Comparison of ENCODE assay signal across 8 mouse cellular contexts in the genomic region with DNA sequence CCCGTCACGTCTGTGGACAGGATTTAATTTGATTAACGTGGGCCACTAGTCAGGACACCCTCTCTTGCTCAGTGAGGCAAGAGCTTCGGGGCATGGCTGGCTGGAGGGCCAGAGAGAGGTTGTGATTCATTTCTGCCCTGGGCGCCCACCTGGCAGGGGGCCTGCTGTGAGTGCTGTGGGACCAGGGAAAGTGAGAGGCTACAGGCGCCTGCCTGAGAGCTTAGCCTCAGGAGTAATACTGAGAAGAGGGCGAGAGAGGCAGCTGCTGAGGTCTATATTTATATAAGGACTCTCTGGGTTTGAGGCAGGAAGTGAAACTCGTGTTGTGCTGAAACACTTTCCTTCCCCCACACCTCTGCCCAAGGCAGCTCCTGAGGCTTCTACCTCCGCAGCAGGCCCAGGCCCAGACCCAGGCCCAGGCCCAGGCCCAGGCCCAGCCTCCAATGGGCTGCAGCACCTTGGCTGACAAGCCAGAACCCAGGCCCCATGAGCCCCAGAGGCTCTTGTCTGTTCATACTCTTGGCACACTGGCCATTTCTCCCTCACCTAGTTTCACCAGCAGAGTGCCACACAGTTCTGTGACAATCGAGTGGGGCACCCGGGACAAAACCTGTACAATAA.
DNase-seq lines count a peak whose midpoint lies in the region; ATAC-seq and TF ChIP-seq lines count a peak whose summit lies in the region.

No protein-coding gene starts in this region.

- no peak overlapping the region for H3K27ac ChIP-seq in kidney, postnatal 0 days
- peak overlapping the region; percentile 72 for H3K27ac ChIP-seq in embryonic facial prominence, embryonic 10.5 days (replicated peaks)
- H3K27ac ChIP-seq in liver, embryonic 16.5 days (ENCODE audit: low read length) = no peak overlapping the region

- DNase-seq in kidney, postnatal 0 days (ENCODE audit: low spot score) = peak; percentile 42
- DNase-seq in kidney, adult 11 months = no peak
- no peak for DNase-seq in embryonic facial prominence, embryonic 10.5 days (ENCODE audit: low spot score)
- DNase-seq in splenic B cell, adult 2 months (ENCODE audit: low read depth, low spot score) = peak; percentile 77
- DNase-seq in layer of hippocampus, adult 8-10 months (ENCODE audit: low spot score in 2 of 2) = no peak
- no peak for DNase-seq in MN1 (ENCODE audit: low spot score)
- no peak for DNase-seq in adrenal gland, adult 2 months

- no peak overlapping the region for H3K4me2 ChIP-seq in kidney, postnatal 0 days (ENCODE audit: low read length)
- no peak overlapping the region for H3K4me2 ChIP-seq in liver, embryonic 16.5 days (ENCODE audit: low read depth, low read length)

- no peaks in the 10 kb centered on the region for H3K36me3 ChIP-seq in kidney, postnatal 0 days (ENCODE audit: insufficient read depth, low read length)
- H3K36me3 ChIP-seq in embryonic facial prominence, embryonic 10.5 days (replicated peaks) = no peaks in the 10 kb centered on the region
- H3K36me3 ChIP-seq in liver, embryonic 16.5 days (ENCODE audit: control insufficient read depth, insufficient read depth) = no peaks in the 10 kb centered on the region
- no peaks in the 10 kb centered on the region for H3K36me3 ChIP-seq in splenic B cell, adult 2 months (ENCODE audit: control insufficient read depth, insufficient read depth, low read length, poor library complexity, severe bottlenecking)

- TF ChIP-seq CTCF in kidney, postnatal 0 days (IDR thresholded peaks at IDR 0.05; ENCODE audit: low read depth) = no peak

- 0 out of 2 replicates have a peak, but pooled peaks cover 8% of the 10 kb centered on the region for H3K4me1 ChIP-seq in kidney, postnatal 0 days (replicated peaks; ENCODE audit: insufficient read depth, low read length)
- peaks cover 7% of the 10 kb centered on the region for H3K4me1 ChIP-seq in embryonic facial prominence, embryonic 10.5 days
- peaks cover 6% of the 10 kb centered on the region; the same call in 1 of the 2 replicates for H3K4me1 ChIP-seq in liver, embryonic 16.5 days (ENCODE audit: control insufficient read depth, low read depth, low read length)

- H3K27me3 ChIP-seq in kidney, postnatal 0 days (ENCODE audit: insufficient read depth, low read length) = no peaks in the 10 kb centered on the region
- no peaks in the 10 kb centered on the region for H3K27me3 ChIP-seq in embryonic facial prominence, embryonic 10.5 days (replicated peaks; ENCODE audit: low read depth, poor library complexity, severe bottlenecking)
- H3K27me3 ChIP-seq in liver, embryonic 16.5 days (ENCODE audit: control insufficient read depth, insufficient read depth, low read depth, low read length) = no peaks in the 10 kb centered on the region
- no peaks in the 10 kb centered on the region for H3K27me3 ChIP-seq in splenic B cell, adult 2 months (ENCODE audit: control insufficient read depth, insufficient read depth, low read length, poor library complexity, severe bottlenecking)

- no peak overlapping the region for H3K9ac ChIP-seq in kidney, postnatal 0 days (ENCODE audit: low read depth, low read length)
- H3K9ac ChIP-seq in liver, embryonic 16.5 days (ENCODE audit: low read depth, low read length) = no peak overlapping the region

- 41% methylated on average over 11 of the region's 11 CpGs for WGBS in kidney, postnatal 0 days
- WGBS in embryonic facial prominence, embryonic 10.5 days = 53% methylated on average over 11 of the region's 11 CpGs
- WGBS in liver, embryonic 16.5 days (ENCODE audit: insufficient replicate concordance) = 43% methylated on average over 11 of the region's 11 CpGs

- peak; percentile 63 for ATAC-seq in kidney, postnatal 0 days (replicated peaks; ENCODE audit: low FRiP score, low read depth)
- ATAC-seq in liver, embryonic 16.5 days (ENCODE audit: low read depth) = peak; percentile 32; the same call in 1 of the 2 replicates

- H3K9me3 ChIP-seq in kidney, postnatal 0 days (replicated peaks; ENCODE audit: low read length) = no peaks in the 10 kb centered on the region
- no peaks in the 10 kb centered on the region for H3K9me3 ChIP-seq in embryonic facial prominence, embryonic 10.5 days
- H3K9me3 ChIP-seq in liver, embryonic 16.5 days (replicated peaks; ENCODE audit: control insufficient read depth, low read length) = no peaks in the 10 kb centered on the region

- H3K4me3 ChIP-seq in kidney, postnatal 0 days (replicated peaks; ENCODE audit: low read depth, low read length) = no peak overlapping the region
- no peak overlapping the region for H3K4me3 ChIP-seq in embryonic facial prominence, embryonic 10.5 days
- no peak overlapping the region for H3K4me3 ChIP-seq in liver, embryonic 16.5 days (ENCODE audit: low read depth, low read length)

Comparison
In these comparisons a context has a peak if more than half of its experiments do, and no peak if none do; other contexts are left out.
1. DNase-seq: peak in kidney, postnatal 0 days (single experiment) and splenic B cell, adult 2 months (single experiment); none in kidney, adult 11 months (single experiment), embryonic facial prominence, embryonic 10.5 days (single experiment), layer of hippocampus, adult 8-10 months (0 of 2), MN1 (single experiment) and adrenal gland, adult 2 months (single experiment).